Mouse (Mus musculus): Measurements from ENCODE around the gene Gm10803. TPM values are rescaled to one million over a fixed set of nuclear protein-coding genes. Genes with fewer than 3 reads are reported as not detected.
"Not testable (repeated sequence)": the region's sequence is repeated elsewhere in the genome, so short reads cannot be mapped to it uniquely, and the experiment has no call there.

The Gm10803 gene
- polyA plus RNA-seq (2015; fragmentation: Nextera tagmentation; extraction: Ambion mirVana) = not detected in 2 replicates

DNA sequence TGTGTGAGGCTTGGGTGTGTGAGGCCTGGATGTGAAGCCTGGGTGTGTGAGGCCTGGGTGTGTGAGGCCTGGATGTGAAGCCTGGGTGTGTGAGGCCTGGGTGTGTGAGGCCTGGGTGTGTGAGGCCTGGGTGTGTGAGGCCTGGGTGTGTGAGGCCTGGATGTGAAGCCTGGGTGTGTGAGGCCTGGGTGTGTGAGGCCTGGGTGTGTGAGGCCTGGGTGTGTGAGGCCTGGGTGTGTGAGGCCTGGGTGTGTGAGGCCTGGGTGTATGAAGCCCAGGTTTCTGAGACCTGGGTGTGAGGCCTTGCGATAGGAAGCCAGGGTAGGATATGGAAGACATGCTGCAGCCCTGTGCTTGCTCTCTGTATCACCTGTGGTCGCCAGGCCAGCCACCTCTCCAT lies at the start of gene Gm10803:
Gene Gm10803, plus strand, starts transcription at position 301 of the 400 bp plus-strand sequence.
- DNase-seq (ENCODE audit: low spot score) = not testable (repeated sequence)

DNA sequence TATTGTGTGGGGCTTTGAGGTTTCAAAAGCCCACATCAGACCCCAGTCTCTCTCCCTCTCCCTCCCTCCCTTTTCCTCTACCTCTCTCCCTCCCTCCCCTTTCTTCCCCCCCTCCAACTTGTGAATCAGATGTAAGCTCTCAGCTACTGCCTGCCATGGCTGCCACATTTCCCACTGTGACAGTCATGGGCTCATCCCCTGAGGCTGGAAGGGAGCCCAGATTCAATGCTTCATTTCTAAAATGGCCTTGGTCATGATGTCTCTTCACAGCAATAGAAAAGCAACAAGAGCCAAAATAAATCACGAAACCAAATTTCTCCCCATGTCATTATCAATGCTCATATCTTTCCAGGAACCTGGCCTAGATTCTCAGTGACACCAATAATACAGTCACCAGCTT lies 49.5 kb upstream of the Gm10803 start:
- no peak for DNase-seq (ENCODE audit: low spot score)

DNA sequence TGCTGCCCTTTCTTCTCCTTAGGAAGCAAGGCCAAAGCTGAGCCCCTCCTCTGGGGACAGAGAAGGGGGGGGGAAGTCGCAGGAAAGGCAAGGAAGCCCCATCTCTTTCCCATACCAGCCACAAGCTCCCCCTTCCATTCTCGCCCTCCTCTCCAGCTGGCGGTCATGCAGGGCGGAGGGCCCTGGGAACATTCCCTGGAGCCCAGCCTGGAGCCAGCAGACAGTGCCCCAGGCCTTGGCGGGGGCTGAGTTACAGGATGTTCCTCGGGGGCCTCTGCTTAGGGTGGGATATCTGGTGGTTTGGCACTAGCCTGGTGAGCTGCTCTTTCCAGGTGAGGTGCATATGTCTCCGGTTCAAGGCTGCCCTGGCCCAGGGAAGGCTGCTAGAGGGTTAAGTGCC lies 48.2 kb upstream of the Gm10803 start:
- no peak for DNase-seq (ENCODE audit: low spot score)

DNA sequence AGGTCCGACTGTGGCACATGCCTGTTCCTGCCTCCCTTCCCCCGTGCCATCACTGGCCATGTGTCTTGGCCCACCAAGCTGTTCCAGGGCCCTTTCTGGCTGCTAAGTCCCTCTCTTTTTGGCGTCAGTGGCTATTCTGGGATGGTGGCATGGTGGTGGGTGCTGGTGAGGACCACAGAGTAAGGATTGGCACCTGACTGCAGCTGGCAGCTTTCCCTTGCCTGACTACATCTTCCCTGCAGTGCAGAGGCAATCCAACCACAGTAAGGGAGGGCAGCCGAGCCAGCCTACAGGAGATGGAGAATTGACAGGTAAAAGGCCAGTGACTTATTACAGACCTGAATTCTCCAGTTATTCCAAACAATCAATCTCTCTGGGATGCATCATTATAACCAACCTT lies 45.1 kb upstream of the Gm10803 start:
- DNase-seq (ENCODE audit: low spot score) = no peak

DNA sequence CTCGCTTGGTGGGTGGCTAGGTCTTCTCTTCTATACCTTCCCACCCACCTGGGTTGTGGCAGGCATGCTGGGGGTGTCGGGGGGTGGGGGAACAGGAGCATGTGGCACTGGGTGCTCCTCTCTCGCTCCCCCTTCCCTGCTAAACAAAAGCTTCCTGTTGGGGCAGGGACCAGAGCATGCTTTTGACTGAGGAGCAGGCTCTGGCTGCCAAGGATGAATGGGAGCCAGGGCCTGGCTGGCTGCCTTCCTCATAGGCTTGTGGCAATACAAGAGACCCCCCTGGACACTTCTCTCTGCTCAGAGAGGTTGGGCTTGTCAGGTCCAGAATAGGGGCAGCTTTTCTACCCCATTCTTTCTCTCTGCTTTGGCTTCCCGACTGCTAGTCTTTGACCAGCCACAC lies 39.3 kb upstream of the Gm10803 start:
- DNase-seq (ENCODE audit: low spot score) = no peak

DNA sequence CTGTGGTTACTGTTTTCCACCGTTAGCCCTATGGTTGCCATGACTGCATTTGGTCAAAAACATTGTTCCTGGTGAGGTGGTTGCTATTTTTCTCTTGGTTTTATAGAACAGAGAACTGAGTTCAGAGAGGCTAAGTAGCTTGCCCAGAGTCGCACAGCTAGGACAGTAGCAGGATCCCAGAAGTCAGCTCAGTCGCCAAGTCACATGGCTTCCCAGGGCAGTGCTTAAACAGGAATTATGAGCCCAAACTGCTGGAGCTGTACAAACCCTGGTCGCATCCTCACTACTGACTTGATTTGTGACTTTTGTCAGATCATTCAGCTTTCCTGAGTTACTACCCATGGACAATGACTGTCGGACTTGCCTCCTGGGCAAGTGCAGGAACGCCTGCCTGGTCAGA lies 38.8 kb upstream of the Gm10803 start:
- DNase-seq (ENCODE audit: low spot score) = no peak

DNA sequence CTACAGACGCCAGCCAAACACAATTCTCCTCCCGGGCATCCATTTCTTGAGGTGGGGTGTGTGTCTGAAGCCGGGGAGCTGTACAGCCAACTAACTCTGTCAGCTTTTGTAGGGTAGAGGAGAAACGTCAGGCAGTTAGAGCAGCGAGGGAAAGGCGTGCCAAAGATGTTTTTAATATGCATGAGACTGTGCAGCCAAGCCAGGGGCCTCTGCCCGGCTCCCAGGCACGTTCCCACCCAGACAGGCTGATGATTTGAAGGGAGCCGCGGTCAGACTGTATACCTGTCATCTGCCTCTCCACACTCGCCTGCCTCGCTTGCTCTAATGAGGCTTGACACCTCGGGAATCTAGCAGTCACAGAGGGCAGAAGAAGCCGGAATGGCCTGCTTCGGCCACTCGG lies 38.4 kb upstream of the Gm10803 start:
- DNase-seq (ENCODE audit: low spot score) = no peak

DNA sequence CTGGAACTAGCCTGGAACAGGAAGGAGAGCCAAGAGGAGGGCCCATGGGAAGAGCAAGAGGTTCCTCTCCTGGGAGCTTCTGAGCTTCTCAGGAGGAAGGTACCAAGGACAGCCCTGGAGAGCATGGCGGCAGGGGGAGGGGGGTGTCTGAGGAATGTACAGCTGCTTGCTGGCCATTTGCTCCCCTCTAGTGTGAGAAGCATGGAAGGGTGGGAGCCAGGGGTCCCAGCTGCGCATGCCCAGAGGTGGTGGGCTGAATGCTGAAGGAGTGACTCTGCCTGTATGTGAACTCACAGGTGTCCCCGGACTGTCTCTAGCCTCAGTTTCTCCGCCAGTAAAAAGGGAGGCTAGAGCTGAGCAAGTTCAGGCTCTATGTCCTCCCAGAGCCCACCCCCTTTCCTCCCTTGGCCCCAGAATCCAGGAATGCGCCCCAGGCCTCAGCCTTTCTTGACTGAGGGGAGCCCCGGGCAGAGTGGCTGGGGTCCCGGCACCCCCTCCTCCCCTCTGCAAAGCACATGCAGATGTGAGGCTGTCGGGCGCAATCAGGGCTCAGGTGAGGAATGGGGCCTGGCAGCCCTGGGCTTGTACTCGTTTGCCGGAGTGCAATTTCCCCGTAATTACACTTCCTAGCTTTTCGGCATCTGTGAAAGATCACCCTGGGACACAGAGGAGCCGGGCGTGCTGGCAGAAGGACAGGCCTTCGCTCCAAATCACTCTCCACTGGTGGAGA lies 35.2 kb upstream of the Gm10803 start:
- DNase-seq (ENCODE audit: low spot score) = no peak

DNA sequence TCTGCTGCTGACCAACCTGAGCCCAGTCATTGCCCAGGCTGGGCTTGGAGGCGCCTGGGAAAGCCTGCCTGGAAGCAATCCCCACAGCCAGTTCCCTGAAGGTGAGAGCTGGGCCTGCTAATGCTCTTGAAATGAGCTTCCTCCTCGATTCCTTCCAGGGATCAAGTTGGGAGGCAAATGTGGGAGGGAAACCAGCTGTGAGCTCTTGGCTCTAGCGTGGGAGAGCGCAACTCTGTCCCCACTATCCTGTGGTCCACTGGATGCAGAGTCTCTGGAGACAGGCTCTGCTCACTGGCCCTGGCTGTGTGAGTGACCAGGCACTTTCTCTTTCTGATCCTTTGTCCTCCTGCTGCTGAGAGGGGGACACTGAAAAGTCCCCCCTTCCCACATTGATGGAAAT lies 30.8 kb upstream of the Gm10803 start:
- no peak for DNase-seq (ENCODE audit: low spot score)

DNA sequence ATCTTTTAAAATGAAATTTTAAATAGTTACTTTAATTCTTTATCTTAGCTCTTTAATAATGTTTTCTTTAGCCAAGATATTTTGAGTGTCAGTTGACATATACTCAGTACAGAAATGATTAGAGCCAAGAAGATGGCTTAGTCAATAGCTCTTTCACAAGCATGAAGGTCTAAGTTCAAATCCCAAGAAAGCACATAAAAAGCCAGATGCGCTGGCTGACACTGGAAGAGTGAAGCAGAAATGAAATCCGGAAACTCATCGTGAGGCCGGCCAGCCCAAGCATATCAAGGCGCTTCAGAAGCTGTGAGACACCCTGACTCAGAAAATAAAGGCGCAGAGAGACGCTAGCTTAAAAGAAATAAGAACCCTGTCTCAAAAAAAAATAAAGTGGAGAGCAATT lies 26.5 kb upstream of the Gm10803 start:
- no peak for DNase-seq (ENCODE audit: low spot score)

DNA sequence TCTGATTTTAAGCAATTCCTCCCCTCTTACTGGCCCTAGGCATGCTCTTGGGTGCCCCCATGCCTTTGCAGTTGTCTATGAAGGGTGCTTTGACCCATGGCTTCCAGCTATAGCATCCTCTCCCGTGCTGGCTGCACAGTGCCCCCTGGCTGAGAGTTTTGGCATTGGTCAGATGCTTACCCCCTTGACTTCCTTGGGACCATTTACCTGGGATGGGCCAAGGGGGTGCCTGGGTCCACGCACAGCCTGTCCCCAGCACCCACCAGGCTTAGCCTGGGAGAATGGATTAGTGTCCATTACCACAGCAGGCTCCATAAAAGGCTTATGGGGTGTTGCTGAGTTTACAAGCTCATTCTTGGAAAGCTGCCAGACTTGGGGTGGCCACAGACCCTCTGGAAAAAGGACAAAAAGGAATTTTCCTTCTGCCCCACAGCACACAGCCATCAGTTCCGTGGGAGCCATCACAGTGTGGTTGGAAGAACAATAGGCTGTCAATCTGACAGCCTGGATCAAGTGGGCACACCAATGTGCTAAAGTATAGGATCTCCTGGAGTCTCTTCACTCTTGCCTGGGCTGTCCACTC lies 22.9 kb upstream of the Gm10803 start:
- peak; percentile 6 for DNase-seq (ENCODE audit: low spot score)

DNA sequence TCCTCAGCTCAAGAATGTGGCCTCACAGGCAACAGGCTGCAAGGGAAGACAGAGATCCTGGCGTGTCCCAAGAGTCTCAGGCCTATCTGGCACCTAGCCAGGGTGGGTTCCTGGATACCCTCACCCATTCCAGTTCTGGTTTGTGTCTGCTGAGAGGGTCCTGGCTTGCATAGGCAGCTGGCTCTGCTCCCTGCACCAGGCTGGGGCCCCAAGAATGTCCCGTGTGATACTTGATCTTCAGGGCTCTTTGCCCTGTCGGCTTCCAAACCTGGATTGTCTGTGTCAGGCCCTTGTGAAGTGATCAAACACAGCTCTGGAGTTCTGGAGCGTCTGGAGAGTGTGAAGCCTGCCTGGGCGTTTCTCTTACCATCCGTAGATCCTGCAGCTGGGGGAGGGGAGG lies 22.2 kb upstream of the Gm10803 start:
- DNase-seq (ENCODE audit: low spot score) = no peak

DNA sequence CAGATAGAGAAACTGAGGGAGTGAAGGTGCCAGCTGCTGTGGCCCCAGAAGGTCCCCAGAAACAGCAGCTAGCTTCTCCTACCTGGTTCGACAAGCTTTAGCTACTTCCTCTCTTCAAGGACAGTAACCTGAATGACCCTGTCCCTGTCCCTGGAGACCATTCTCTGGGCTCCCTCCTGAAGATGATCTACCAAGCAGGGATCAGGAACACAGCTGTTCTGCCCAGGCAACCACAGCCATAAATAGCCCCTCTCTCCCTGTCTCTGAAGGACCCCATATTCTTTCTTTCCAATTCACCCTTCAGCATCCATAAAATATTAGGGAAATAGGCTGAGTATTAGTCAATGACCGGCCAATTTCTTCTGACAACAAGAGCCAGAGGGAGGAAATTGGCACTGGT lies 18.6 kb upstream of the Gm10803 start:
- DNase-seq (ENCODE audit: low spot score) = no peak

DNA sequence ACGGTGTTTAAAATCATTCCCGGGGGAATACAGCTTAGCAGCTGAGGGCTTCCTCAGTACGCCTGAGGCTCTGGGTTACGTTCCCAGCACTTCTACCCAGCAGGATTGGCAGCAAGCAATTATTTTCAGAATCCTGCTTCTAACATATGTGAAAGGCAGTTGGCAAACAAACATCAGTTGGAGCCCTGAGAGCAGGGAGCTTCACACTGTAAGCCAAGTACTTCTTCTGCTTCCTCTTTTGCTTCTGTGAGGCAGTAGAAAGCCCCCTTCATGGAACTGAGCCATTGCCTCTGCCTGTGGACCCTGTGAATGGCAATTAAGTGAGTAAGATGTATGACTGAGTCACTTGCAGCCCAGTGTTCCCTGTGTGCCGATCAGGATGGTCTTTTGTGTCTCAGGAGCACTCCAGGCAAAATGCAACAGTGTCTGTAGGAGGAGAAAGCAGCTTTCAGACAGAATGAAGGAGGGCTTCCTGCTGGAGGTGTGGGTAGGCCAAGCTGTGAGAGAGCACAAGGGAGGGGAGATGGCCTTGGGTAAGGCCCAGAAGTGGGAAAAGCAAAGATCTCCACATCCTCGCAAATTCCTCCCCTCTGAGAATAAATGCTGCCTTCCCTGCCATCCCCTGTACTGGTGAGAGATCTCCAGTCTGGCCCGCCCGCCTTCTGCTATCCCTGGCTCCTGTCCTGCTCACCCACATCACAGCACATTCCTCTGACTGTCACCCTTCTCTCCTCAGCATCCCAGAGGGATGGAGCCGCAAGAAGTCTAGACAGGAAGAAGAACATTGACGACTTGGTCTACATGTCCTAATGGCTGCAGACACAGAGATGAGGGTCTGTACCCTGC lies 7.5 kb upstream of the Gm10803 start:
- DNase-seq (ENCODE audit: low spot score) = no peak

DNA sequence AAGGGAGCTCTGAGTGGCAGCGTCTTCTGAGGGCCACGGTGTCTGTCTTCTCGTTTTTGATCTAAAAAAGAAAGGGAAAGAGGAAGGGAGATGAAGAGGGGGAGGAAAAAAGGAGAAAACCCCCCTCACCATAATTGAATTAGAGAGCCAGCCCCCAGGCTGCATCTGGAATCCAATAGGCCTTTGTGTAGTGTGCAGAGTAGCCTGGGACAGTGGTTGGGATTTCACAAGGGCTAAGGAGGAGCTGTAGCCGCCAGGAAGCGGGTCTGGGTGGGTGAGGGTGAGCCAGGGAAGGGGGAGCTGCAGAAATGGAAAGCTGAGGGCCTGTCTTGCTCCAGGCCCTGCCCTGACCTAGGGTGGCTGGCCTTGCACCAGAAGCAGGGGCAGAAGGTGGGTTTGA lies 6.5 kb upstream of the Gm10803 start:
- no peak for DNase-seq (ENCODE audit: low spot score)

DNA sequence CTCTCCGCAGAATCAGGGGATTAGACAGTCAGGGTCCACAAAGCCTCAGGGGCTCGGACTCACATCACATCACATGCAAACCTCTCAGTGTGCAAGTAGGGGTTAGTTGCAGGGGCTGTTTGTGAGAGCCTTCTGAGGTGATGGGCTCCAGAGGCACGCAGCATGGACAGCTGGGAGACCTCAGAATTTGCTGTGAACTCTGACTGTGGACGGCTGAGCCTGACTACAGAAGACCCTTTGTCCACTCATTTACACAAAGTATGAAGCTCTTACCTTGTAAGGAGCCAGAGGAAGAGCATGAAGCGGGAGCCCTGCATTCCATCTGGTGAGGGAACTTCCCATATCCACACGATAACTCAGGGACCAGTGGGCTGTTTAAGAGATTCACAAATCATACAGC lies 5.3 kb downstream of the Gm10803 start:
- no peak for DNase-seq (ENCODE audit: low spot score)

DNA sequence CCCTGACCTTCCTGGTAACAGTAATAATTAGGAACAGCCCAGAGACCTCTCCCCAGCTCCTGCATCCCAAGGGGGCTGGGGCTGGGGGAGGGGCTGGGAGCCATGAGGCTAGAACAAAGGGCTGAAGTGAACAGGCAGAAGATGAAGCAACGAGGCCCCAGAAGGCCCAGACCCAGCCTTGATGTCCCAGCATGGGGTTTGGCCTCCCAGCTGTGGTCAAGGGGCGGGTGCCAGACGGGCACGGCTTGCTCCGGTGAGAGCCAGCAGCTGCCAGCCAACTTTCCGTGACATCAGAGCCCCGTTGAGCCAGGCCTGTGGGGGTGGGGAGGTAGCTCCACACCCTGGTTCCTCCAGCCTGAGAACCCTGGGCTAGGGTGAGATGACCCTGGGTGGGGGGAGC lies 7.3 kb downstream of the Gm10803 start:
- no peak for DNase-seq (ENCODE audit: low spot score)

DNA sequence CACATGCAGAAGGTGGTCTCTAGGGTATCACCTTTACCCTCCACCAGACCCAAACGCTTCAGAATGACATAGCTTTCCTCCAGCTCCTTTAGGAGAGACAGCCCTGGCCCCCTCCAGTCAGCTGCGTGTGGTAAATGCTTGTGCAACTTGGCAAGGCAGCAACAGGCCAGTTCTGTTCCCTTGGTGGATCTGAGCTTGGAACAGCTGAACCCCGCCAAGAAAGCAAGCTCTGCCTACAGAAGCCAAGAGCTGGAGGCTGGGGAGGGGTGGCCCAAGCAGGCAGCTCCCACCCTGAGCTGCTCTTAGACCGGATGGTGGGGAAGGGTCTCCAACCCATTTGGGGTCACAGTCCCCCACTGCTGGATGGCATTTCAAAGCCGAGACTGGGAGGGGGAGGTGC lies 12.2 kb downstream of the Gm10803 start:
- DNase-seq (ENCODE audit: low spot score) = no peak

DNA sequence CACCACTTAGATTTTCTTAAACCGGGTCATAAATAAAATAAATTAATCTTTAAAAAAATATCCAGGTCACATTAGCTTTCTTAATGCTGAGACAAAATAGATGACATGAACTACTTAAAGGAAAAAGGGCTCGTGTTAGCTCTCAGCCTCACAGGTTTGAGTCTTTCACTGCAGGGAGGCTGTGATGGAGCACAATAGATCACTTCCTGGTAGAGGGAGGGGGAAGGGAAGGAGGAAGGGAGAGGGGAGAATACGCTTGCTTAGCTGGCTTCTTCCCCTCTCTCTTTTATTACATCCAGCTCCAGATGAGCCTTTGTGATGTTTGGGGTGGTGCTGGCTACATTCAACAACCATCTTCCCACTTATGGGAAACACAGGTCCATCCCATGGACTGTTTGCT lies 20.9 kb downstream of the Gm10803 start:
- no peak for DNase-seq (ENCODE audit: low spot score)

DNA sequence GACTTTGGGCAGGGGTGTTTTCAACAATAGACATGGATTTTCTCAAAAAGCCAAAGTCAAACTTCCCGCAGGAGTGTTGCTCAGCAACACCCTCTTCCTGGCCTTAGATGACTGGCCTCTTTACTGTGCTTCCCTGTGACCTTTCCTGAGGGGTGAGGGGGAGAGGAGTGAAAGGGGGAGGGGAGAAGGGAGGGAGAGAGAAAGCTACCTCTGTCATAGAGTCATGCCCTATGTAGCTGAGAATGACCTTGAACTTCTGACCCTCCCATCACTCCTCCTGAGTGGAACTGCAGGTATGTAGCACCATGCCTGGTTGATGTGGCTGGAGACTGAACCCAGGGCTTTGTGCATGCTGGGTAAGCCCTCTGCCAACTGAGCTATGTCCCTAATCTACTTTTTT lies 25.5 kb downstream of the Gm10803 start:
- no peak for DNase-seq (ENCODE audit: low spot score)

DNA sequence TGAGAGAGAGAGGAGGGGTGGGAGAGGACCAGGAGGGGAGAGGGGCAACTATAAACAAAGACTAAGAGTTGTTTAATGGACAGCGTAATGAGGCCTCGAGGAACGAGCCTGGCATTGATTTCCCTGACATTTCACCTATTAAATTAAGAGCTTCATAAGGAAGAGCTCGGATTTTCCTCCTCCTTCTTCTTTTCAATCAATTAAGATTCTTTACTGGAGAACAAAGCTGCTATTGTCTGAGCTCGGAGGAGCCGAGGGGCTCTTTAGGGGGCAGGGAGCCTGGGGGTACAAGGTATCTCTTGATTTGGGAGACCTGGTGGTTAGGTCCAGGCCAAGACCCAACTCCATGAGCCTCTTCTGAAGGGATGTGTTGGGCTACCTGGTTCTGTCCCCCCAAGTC lies 27.1 kb downstream of the Gm10803 start:
- no peak for DNase-seq (ENCODE audit: low spot score)

DNA sequence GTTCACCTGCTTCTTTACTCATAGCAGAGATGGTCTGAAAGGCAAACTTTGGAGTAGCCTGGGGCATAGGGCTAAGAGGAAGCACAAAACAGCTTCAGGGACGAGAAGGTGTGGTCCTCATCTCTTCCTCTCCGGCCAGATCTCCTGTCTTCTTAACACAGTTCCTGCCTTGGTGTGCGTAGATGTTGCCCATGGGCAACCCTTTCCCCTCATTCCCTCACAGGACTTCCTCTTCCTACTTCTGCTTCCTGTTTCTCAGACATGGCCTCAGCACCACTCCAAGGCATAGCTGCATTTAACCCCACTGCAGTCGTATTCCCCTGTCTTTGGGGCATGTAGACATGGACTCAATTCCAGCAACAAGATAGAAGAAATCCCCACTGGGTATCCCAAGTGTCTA lies 29.5 kb downstream of the Gm10803 start:
- DNase-seq (ENCODE audit: low spot score) = no peak

DNA sequence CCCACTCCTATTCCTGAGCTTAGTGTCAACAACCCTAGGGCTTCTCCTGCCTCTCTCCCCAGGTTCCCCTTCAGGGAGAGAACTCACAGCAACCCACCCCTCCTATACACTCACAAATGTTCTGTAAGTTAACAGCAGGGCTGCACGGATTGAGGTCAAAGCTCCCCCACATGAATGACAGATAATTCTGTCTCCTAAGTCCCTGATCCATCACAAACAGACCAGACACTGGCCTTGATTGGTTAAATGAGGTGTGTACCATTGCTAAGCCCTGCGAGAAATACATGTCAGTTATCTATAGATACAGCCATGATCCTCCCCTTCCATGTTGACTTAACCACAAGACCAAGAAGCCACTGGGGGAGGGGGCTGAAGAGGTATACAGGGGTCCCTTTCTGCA lies 31.3 kb downstream of the Gm10803 start:
- no peak for DNase-seq (ENCODE audit: low spot score)

All from thymus, postnatal 0 days (tissue).